Mouse (Mus musculus) MEL (cell line): ENCODE results near the gene Fhit. TPM values are rescaled to one million over a fixed set of nuclear protein-coding genes. Genes with fewer than 3 reads are reported as not detected.

Source experiments
- DNase-seq: peaks from one replicate; pipeline ENCODE4 v3.0.0; 2011; ENCODE audit warnings: low read depth, low spot score
- H3K27ac ChIP-seq: 2 replicates; pipeline ENCODE4 v1.5.1; 2012; ENCODE audit warnings: low read depth, mild to moderate bottlenecking, control low read depth, low read length, moderate library complexity; ENCODE audit not compliant: control insufficient read depth
- H3K27me3 ChIP-seq, 2 experiments: fragments of 150-350 bp in 1 of 2; sonication (generic) in 1 of 2; 2 replicates each; pipeline ENCODE4 v1.6.1; 2012; ENCODE audit warnings: low read length in 2 of 2, mild to moderate bottlenecking in 2 of 2, improper control_type of control experiment in 1 of 2, moderate library complexity in 1 of 2; ENCODE audit not compliant: insufficient read depth in 2 of 2, control insufficient read depth in 1 of 2
- H3K36me3 ChIP-seq, 2 experiments: 2 replicates each; pipeline ENCODE4 v1.6.1; 2012 to 2014; ENCODE audit warnings: low read length in 2 of 2, improper control_type of control experiment in 1 of 2, inconsistent platforms in 1 of 2, mild to moderate bottlenecking in 1 of 2; ENCODE audit not compliant: insufficient read depth in 2 of 2, control insufficient read depth in 1 of 2
- H3K4me1 ChIP-seq, 2 experiments: fragments of 150-350 bp in 1 of 2; sonication (generic) in 1 of 2; 2 replicates each; pipeline ENCODE4 v1.6.1; 2012; ENCODE audit warnings: low read length in 2 of 2, improper control_type of control experiment in 1 of 2, mild to moderate bottlenecking in 1 of 2; ENCODE audit not compliant: insufficient read depth in 2 of 2, control insufficient read depth in 1 of 2
- H3K4me3 ChIP-seq, 2 experiments: fragments of 150-350 bp in 1 of 2; sonication (generic) in 1 of 2; 2 replicates each; pipeline ENCODE4 v1.5.1; 2012; ENCODE audit warnings: low read depth in 2 of 2, low read length in 2 of 2, mild to moderate bottlenecking in 2 of 2, moderate library complexity in 2 of 2, control low read depth in 1 of 2, improper control_type of control experiment in 1 of 2; ENCODE audit not compliant: control insufficient read depth in 1 of 2, insufficient read depth in 1 of 2
- H3K79me2 ChIP-seq: 2 replicates; pipeline ENCODE4 v1.6.1; 2012; ENCODE audit warnings: mild to moderate bottlenecking, low read length, moderate library complexity; ENCODE audit not compliant: control insufficient read depth, poor library complexity, insufficient read depth
- H3K9ac ChIP-seq: 2 replicates; pipeline ENCODE4 v1.6.1; 2012; ENCODE audit warnings: low read depth, mild to moderate bottlenecking, control low read depth, low read length, moderate library complexity; ENCODE audit not compliant: control insufficient read depth, poor library complexity, severe bottlenecking
- H3K9me3 ChIP-seq: fragments of 150-350 bp; sonication (generic); replicated peaks from 2 replicates; pipeline ENCODE4 v1.6.1; 2012; ENCODE audit warnings: mild to moderate bottlenecking, low read length, improper control_type of control experiment, moderate library complexity; ENCODE audit not compliant: insufficient read depth
- CHD1 ChIP-seq: IDR thresholded peaks from 2 replicates; pipeline ENCODE4 v1.6.1; 2012; ENCODE audit warnings: low read depth, mild to moderate bottlenecking, inconsistent platforms, low read length, improper control_type of control experiment
- CHD2 ChIP-seq: IDR thresholded peaks from 2 replicates; pipeline ENCODE4 v1.6.1; 2011; ENCODE audit warnings: low read length, improper control_type of control experiment
- CTCF ChIP-seq, 3 experiments: IDR thresholded peaks in 2 of 3; conservative IDR thresholded peaks in 1 of 3; 2 replicates each; pipeline ENCODE4 v1.5.1; 2011 to 2012; ENCODE audit warnings: low read length in 3 of 3, low read depth in 2 of 3, mild to moderate bottlenecking in 2 of 3, improper control_type of control experiment in 1 of 3, inconsistent platforms in 1 of 3, mixed read lengths in 1 of 3, moderate library complexity in 1 of 3; ENCODE audit not compliant: control insufficient read depth in 1 of 3, insufficient read depth in 1 of 3, poor library complexity in 1 of 3, severe bottlenecking in 1 of 3
- E2F4 ChIP-seq: IDR thresholded peaks from 2 replicates; pipeline ENCODE4 v1.6.1; 2011; ENCODE audit warnings: low read depth, low read length, improper control_type of control experiment, borderline replicate concordance
- ELF1 ChIP-seq: IDR thresholded peaks from 2 replicates; pipeline ENCODE4 v1.6.1; 2014; ENCODE audit warnings: low read depth, mild to moderate bottlenecking, inconsistent platforms, low read length, improper control_type of control experiment, moderate library complexity
- JUND ChIP-seq: IDR thresholded peaks from 2 replicates; pipeline ENCODE4 v1.6.1; 2011; ENCODE audit warnings: low read depth, mild to moderate bottlenecking, improper control_type of control experiment, low read length
- KAT2A ChIP-seq: conservative IDR thresholded peaks from 2 replicates; pipeline ENCODE4 v1.6.1; 2012; ENCODE audit warnings: low read depth, low read length, improper control_type of control experiment, inconsistent platforms
- MAFK ChIP-seq: IDR thresholded peaks from 2 replicates; pipeline ENCODE4 v1.6.1; 2011; ENCODE audit warnings: low read depth, mild to moderate bottlenecking, low read length, improper control_type of control experiment, borderline replicate concordance
- MAZ ChIP-seq: IDR thresholded peaks from 2 replicates; pipeline ENCODE4 v1.6.1; 2012; ENCODE audit warnings: low read depth, mild to moderate bottlenecking, inconsistent platforms, low read length, improper control_type of control experiment
- MEF2A ChIP-seq: IDR thresholded peaks from 2 replicates; pipeline ENCODE4 v1.6.1; 2014; ENCODE audit warnings: low read depth, mild to moderate bottlenecking, inconsistent platforms, low read length, improper control_type of control experiment; ENCODE audit not compliant: poor library complexity, insufficient replicate concordance, severe bottlenecking; ENCODE audit errors: extremely low read depth
- MYC ChIP-seq: IDR thresholded peaks from 2 replicates; pipeline ENCODE4 v1.6.1; 2011; ENCODE audit warnings: low read depth, mild to moderate bottlenecking, low read length, improper control_type of control experiment, moderate library complexity
- NELFE ChIP-seq: IDR thresholded peaks from 2 replicates; pipeline ENCODE4 v1.6.1; 2011; ENCODE audit warnings: low read depth, low read length, improper control_type of control experiment
- NRF1 ChIP-seq: IDR thresholded peaks from 2 replicates; pipeline ENCODE4 v1.6.1; 2014; ENCODE audit warnings: low read depth, mild to moderate bottlenecking, inconsistent platforms, low read length, improper control_type of control experiment, moderate library complexity; ENCODE audit not compliant: poor library complexity, insufficient read depth, severe bottlenecking
- POLR2A ChIP-seq, 2 experiments: IDR thresholded peaks; 2 replicates each; pipeline ENCODE4 v1.6.1; 2011 to 2012; ENCODE audit warnings: low read length in 2 of 2, mild to moderate bottlenecking in 2 of 2, control low read depth in 1 of 2, improper control_type of control experiment in 1 of 2, low read depth in 1 of 2, moderate library complexity in 1 of 2; ENCODE audit not compliant: control insufficient read depth in 1 of 2, insufficient read depth in 1 of 2, poor library complexity in 1 of 2
- RAD21 ChIP-seq: IDR thresholded peaks from 2 replicates; pipeline ENCODE4 v1.6.1; 2011; ENCODE audit warnings: mild to moderate bottlenecking, low read depth, low read length, improper control_type of control experiment
- RCOR1 ChIP-seq: IDR thresholded peaks from 2 replicates; pipeline ENCODE4 v1.6.1; 2012; ENCODE audit warnings: low read depth, mild to moderate bottlenecking, inconsistent platforms, low read length, improper control_type of control experiment
- SIN3A ChIP-seq: IDR thresholded peaks from 2 replicates; pipeline ENCODE4 v1.6.1; 2012; ENCODE audit warnings: low read length, improper control_type of control experiment, inconsistent platforms
- TBP ChIP-seq: IDR thresholded peaks from 2 replicates; pipeline ENCODE4 v1.8.0; 2011; ENCODE audit warnings: low read depth, low read length, improper control_type of control experiment
- TCF12 ChIP-seq: IDR thresholded peaks from 2 replicates; pipeline ENCODE4 v1.6.1; 2014; ENCODE audit warnings: low read depth, mild to moderate bottlenecking, inconsistent platforms, low read length, improper control_type of control experiment, moderate library complexity
- UBTF ChIP-seq: IDR thresholded peaks from 2 replicates; pipeline ENCODE4 v1.6.1; 2012; ENCODE audit warnings: low read depth, mild to moderate bottlenecking, inconsistent platforms, low read length, improper control_type of control experiment, moderate library complexity, borderline replicate concordance; ENCODE audit not compliant: insufficient read depth
- USF1 ChIP-seq: IDR thresholded peaks from 2 replicates; pipeline ENCODE4 v1.6.1; 2014; ENCODE audit warnings: low read depth, mild to moderate bottlenecking, inconsistent platforms, low read length, improper control_type of control experiment, moderate library complexity
- ZNF384 ChIP-seq: IDR thresholded peaks from 2 replicates; pipeline ENCODE4 v1.6.1; 2012; ENCODE audit warnings: low read depth, mild to moderate bottlenecking, inconsistent platforms, low read length, improper control_type of control experiment
- polyA plus RNA-seq, 2 experiments: library from polyadenylated mRNA; stranded (reverse) in 1 of 2; unstranded in 1 of 2; fragments of >175 nt in 1 of 2; fragments of >200 nt in 1 of 2; gene quantifications; 2 replicates each; pipeline versions ENCODE4 v1.2.1 to v1.2.4; 2012; ENCODE audit warnings: low replicate concordance in 2 of 2, low read depth in 1 of 2; ENCODE audit not compliant: insufficient read length in 2 of 2, insufficient read depth in 1 of 2, missing spikeins in 1 of 2
- total RNA-seq: library from RNA; depleted of rRNA; stranded (reverse); fragments of 300-350 nt; gene quantifications from 2 replicates; pipeline ENCODE4 v1.2.3, GENCODE M21; 2012

Fhit gene
- total and polyA plus RNA-seq, 3 experiments, result 0.77 to 1.3 TPM; not detected in 1

DNA sequence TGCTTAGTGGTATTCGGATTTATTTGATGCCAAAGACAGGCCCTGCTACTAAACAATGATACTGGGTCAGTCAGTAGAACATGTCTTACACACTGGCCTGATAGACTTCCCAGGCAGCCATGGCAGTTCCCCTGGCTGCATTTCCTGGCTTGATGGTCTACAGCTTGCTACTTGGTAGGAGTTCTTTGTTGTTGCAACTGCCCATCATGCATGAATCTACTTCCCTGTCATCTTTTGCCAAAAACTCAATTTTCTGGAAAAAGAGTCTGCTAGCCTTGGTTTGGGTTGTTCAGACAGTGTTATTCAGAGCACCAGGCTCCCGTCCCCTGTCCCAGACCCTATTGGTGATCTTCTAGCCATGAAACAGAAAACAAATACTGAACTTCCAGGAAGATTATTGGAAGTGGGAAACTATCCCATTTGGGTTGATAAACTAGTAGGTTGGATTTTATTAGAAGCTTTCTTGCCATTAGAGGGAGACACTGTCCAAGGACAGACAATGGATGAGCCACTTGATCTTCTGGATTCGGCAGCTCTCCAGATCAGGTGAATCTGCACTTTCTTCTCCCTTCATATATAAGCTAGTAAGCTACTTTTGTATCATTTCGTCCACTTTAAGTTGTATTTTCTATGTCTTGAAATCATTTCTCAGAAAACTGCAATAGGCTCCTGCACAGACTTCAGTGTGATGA lies 363.2 kb downstream of the Fhit start:
- Histone ChIP-seq H3K9me3 (no peaks in the 10 kb centered on the region), H3K79me2 (no peaks in the 10 kb centered on the region), H3K27me3 (no peaks in the 10 kb centered on the region), H3K4me1 (no peaks in the 10 kb centered on the region), H3K27ac (no peak overlapping the region), H3K36me3 (no peaks in the 10 kb centered on the region), H3K4me3 (no peak overlapping the region), H3K9ac (no peak overlapping the region)
- TF ChIP-seq CTCF (IDR thresholded peaks at IDR 0.05 in 2 of 3, conservative IDR thresholded peaks at IDR 0.05 in 1 of 3; ENCODE audit: control insufficient read depth in 1 of 3, insufficient read depth in 1 of 3, low read depth in 2 of 3, low read length in 3 of 3, poor library complexity in 1 of 3, severe bottlenecking in 1 of 3), result no peak
- TF ChIP-seq RCOR1, result no peak
- no peak for TF ChIP-seq TBP
- TF ChIP-seq NELFE, result no peak
- no peak for TF ChIP-seq MAZ
- no peak for TF ChIP-seq TCF12
- no peak for TF ChIP-seq NRF1
- no peak for DNase-seq

DNA sequence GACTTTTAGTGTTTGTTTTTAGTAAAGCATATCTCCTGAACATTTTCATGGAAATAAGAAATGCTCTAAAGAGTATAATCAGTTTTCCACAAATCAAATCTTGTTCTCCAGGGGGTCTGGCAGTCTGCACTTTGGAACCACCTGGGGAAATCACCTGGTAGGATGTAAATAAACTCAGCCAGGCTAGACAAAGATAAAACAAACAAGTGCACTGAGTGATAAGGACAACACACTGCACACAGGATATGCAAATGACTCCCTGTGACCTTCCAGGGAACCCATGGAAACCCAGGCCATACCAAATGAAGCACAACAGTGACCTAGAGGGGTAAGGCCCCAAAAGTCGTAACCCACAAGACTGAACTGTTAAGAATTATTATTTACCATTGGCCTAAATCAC lies 364.2 kb downstream of the Fhit start:
- Histone ChIP-seq H3K9ac (no peak overlapping the region), H3K4me3 (no peak overlapping the region), H3K79me2 (no peaks in the 10 kb centered on the region), H3K4me1 (no peaks in the 10 kb centered on the region), H3K36me3 (no peaks in the 10 kb centered on the region), H3K27me3 (no peaks in the 10 kb centered on the region), H3K27ac (no peak overlapping the region), H3K9me3 (no peaks in the 10 kb centered on the region)
- TF ChIP-seq CHD2, result no peak
- TF ChIP-seq MAFK, result no peak
- TF ChIP-seq MYC, result no peak
- no peak for TF ChIP-seq UBTF
- no peak for TF ChIP-seq ZNF384
- DNase-seq, result no peak

DNA sequence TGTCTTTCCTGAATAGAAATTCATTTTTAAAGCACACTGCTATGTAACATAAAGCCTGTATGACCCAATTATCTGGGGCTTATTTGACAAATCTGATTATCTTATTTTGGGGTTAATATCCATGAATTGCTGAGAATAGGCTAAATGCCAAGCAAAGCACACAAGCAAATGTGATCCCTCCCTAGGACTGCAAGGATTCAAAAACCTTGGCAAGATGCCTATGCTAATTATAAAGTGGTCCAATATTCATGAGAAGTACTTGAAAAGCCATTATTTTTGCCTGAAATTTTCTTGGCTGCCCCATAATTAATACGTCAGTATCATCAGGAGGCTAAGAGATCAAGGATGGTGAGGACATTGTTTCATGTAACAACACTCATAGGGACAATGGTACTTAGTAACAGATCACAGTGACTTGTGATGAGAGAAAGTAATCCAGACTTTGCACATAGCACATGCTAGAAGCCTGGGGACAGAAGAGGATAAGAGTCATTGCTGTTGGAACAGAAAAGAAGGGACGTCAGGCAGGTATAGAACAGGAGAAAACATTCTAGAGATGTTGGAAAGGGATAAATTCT lies 366.2 kb downstream of the Fhit start:
- TF ChIP-seq TBP, result no peak
- TF ChIP-seq JUND, result no peak
- no peak for TF ChIP-seq POLR2A (IDR thresholded peaks at IDR 0.05; ENCODE audit: control insufficient read depth in 1 of 2, insufficient read depth in 1 of 2, low read depth in 1 of 2, low read length in 2 of 2, poor library complexity in 1 of 2)
- TF ChIP-seq ZNF384, result no peak
- TF ChIP-seq RCOR1, result no peak
- no peak for TF ChIP-seq MAZ
- no peak for TF ChIP-seq TCF12
- TF ChIP-seq E2F4, result no peak
- no peak for TF ChIP-seq ELF1
- TF ChIP-seq UBTF, result no peak
- no peak for TF ChIP-seq CHD1
- no peak for TF ChIP-seq RAD21
- no peak for TF ChIP-seq SIN3A
- no peak for TF ChIP-seq CHD2
- TF ChIP-seq CTCF (IDR thresholded peaks at IDR 0.05 in 2 of 3, conservative IDR thresholded peaks at IDR 0.05 in 1 of 3; ENCODE audit: control insufficient read depth in 1 of 3, insufficient read depth in 1 of 3, low read depth in 2 of 3, low read length in 3 of 3, poor library complexity in 1 of 3, severe bottlenecking in 1 of 3), result no peak
- no peak for TF ChIP-seq USF1
- no peak for TF ChIP-seq KAT2A
- TF ChIP-seq MEF2A, result no peak
- H3K9ac ChIP-seq, result no peak overlapping the region
- no peak for DNase-seq
- H3K79me2 ChIP-seq, result no peaks in the 10 kb centered on the region
- H3K4me1 ChIP-seq, result no peaks in the 10 kb centered on the region
- H3K9me3 ChIP-seq, result no peaks in the 10 kb centered on the region
- no peaks in the 10 kb centered on the region for H3K27me3 ChIP-seq
- H3K4me3 ChIP-seq, result no peak overlapping the region
- H3K36me3 ChIP-seq, result no peaks in the 10 kb centered on the region
- no peak overlapping the region for H3K27ac ChIP-seq
